Comparison of ENCODE assay signal across 8 mouse cellular contexts in genomic region chr3:89348911-89349868, GRCm38 (mm10). TPM values are rescaled to one million over a fixed set of nuclear protein-coding genes. Genes with fewer than 3 reads are reported as not detected.
DNase-seq lines count a peak whose midpoint lies in the region; ATAC-seq and TF ChIP-seq lines count a peak whose summit lies in the region.

No protein-coding gene starts in this region.

- H3K4me1 ChIP-seq in forebrain, embryonic 10.5 days, result peaks cover 47% of the 10 kb centered on the region
- peaks cover 11% of the 10 kb centered on the region; the same call in 1 of the 2 replicates for H3K4me1 ChIP-seq in limb, embryonic 11.5 days (ENCODE audit: control insufficient read depth, insufficient read depth, low read length)
- H3K4me1 ChIP-seq in midbrain, embryonic 15.5 days, result peaks cover 18% of the 10 kb centered on the region

- no peak for TF ChIP-seq CTCF in layer of hippocampus, adult 2 months (conservative IDR thresholded peaks at IDR 0.05)

- peak overlapping the region; percentile 95 for H3K27ac ChIP-seq in layer of hippocampus, adult 2 months
- peak overlapping the region; percentile 84 for H3K27ac ChIP-seq in forebrain, embryonic 10.5 days
- H3K27ac ChIP-seq in limb, embryonic 11.5 days (replicated peaks; ENCODE audit: low read depth, low read length), result no peak overlapping the region
- peak overlapping the region; percentile 89 for H3K27ac ChIP-seq in midbrain, embryonic 15.5 days

- intact Hi-C loops in heart, postnatal 36 days (cut with DNase I), result loop anchor here (2.0 kb wide), 1 partner anchor 46 kb away; the partner anchor contains the start of gene Zbtb7b

- WGBS in forebrain, embryonic 10.5 days, result under 1% methylated on average over 38 of the region's 38 CpGs
- WGBS in limb, embryonic 11.5 days, result 2% methylated on average over 38 of the region's 38 CpGs
- WGBS in midbrain, embryonic 15.5 days, result under 1% methylated on average over 38 of the region's 38 CpGs

- H3K9ac ChIP-seq in limb, embryonic 11.5 days (ENCODE audit: low read length), result peak overlapping the region; percentile 61
- peak overlapping the region; percentile 68 for H3K9ac ChIP-seq in midbrain, embryonic 15.5 days

- no peak for DNase-seq in layer of hippocampus, adult 2 months (ENCODE audit: low spot score in 2 of 2)
- DNase-seq in layer of hippocampus, adult 9-10 months (ENCODE audit: low spot score), result no peak
- DNase-seq in adrenal gland, postnatal 10 days, result peak; percentile 67
- DNase-seq in forebrain, embryonic 10.5 days (ENCODE audit: extremely low spot score, low spot score), result peak; percentile 30
- DNase-seq in heart, postnatal 36 days, result peak; percentile 71 to 80
- DNase-seq in limb, embryonic 11.5 days (ENCODE audit: low spot score), result peak; percentile 34
- no peak for DNase-seq in layer of hippocampus, postnatal 14 days (ENCODE audit: low spot score in 2 of 2)

- H3K27me3 ChIP-seq in forebrain, embryonic 10.5 days (ENCODE audit: poor library complexity, severe bottlenecking), result peaks cover 76% of the 10 kb centered on the region
- H3K27me3 ChIP-seq in limb, embryonic 11.5 days (ENCODE audit: control insufficient read depth, insufficient read depth, low read length), result 0 out of 2 replicates have a peak, but pooled peaks cover 3% of the 10 kb centered on the region
- H3K27me3 ChIP-seq in midbrain, embryonic 15.5 days (replicated peaks), result peaks cover 8% of the 10 kb centered on the region; the same call in 1 of the 2 replicates

- H3K4me2 ChIP-seq in limb, embryonic 11.5 days (ENCODE audit: low read depth, severe bottlenecking), result peak overlapping the region; percentile 96
- H3K4me2 ChIP-seq in midbrain, embryonic 15.5 days, result peak overlapping the region; percentile 86

- peak; percentile 14; the same call in 1 of the 2 replicates for ATAC-seq in limb, embryonic 11.5 days (ENCODE audit: insufficient number of reproducible peaks, low FRiP score, low TSS enrichment, low read depth)
- peak; percentile 53 for ATAC-seq in midbrain, embryonic 15.5 days (replicated peaks)

- no peaks in the 10 kb centered on the region for H3K9me3 ChIP-seq in forebrain, embryonic 10.5 days
- no peaks in the 10 kb centered on the region for H3K9me3 ChIP-seq in limb, embryonic 11.5 days (ENCODE audit: control insufficient read depth, low read length)
- H3K9me3 ChIP-seq in midbrain, embryonic 15.5 days, result no peaks in the 10 kb centered on the region

- H3K36me3 ChIP-seq in forebrain, embryonic 10.5 days (replicated peaks), result peaks cover 31% of the 10 kb centered on the region
- peaks cover 5% of the 10 kb centered on the region; the same call in 1 of the 2 replicates for H3K36me3 ChIP-seq in limb, embryonic 11.5 days (ENCODE audit: control insufficient read depth, insufficient read depth, low read length)
- H3K36me3 ChIP-seq in midbrain, embryonic 15.5 days (replicated peaks), result no peaks in the 10 kb centered on the region

- peak overlapping the region; percentile 76 for H3K4me3 ChIP-seq in layer of hippocampus, adult 2 months
- peak overlapping the region; percentile 78 for H3K4me3 ChIP-seq in forebrain, embryonic 10.5 days
- peak overlapping the region; percentile 48 for H3K4me3 ChIP-seq in limb, embryonic 11.5 days (ENCODE audit: low read depth, low read length)
- H3K4me3 ChIP-seq in midbrain, embryonic 15.5 days, result peak overlapping the region; percentile 54

RNA-seq across cellular contexts. Expression of gene Adam15, which starts 0.6 kb away (rescaled TPM):
- total RNA-seq in layer of hippocampus, adult 2 months (2021), result 100 to 1,000 TPM; 122 to 127 TPM
- 10 to 100 TPM; 62.8 to 68.9 TPM for total RNA-seq in adrenal gland, postnatal 10 days (2021)
- polyA plus RNA-seq in forebrain, embryonic 10.5 days (2016; fragmentation: Nextera tagmentation; extraction: Ambion mirVana), result 32.1 and 39.5 TPM in 2 replicates
- total RNA-seq in heart, postnatal 36 days (2021), result 10 to 100 TPM; 56.5 to 62.6 TPM
- 17.8 and 21.0 TPM in 2 replicates for polyA plus RNA-seq in limb, embryonic 11.5 days (2014; fragmentation: Nextera tagmentation; extraction: Ambion mirVana)
- polyA plus RNA-seq in midbrain, embryonic 15.5 days (2015; fragmentation: Nextera tagmentation; extraction: Ambion mirVana), result 59.5 and 62.2 TPM in 2 replicates
- total RNA-seq in layer of hippocampus, postnatal 14 days (2021), result 100 to 1,000 TPM; 114 to 115 TPM

RNA-seq across cellular contexts. Expression of gene Efna4, which starts 11.4 kb away (rescaled TPM):
- under 1 TPM; 0.61 to 0.96 TPM for total RNA-seq in layer of hippocampus, adult 2 months (2021)
- 1 to 10 TPM; 1.7 to 2.2 TPM for total RNA-seq in adrenal gland, postnatal 10 days (2021)
- 27.6 and 28.7 TPM in 2 replicates for polyA plus RNA-seq in forebrain, embryonic 10.5 days (2016; fragmentation: Nextera tagmentation; extraction: Ambion mirVana)
- total RNA-seq in heart, postnatal 36 days (2021), result under 1 TPM; 0.19 to 0.22 TPM
- polyA plus RNA-seq in limb, embryonic 11.5 days (2014; fragmentation: Nextera tagmentation; extraction: Ambion mirVana), result 46.9 and 48.9 TPM in 2 replicates
- 4.3 and 5.8 TPM in 2 replicates for polyA plus RNA-seq in midbrain, embryonic 15.5 days (2015; fragmentation: Nextera tagmentation; extraction: Ambion mirVana)
- total RNA-seq in layer of hippocampus, postnatal 14 days (2021), result 1 to 10 TPM; 1.0 to 1.8 TPM

RNA-seq across cellular contexts. Expression of gene Dcst2, which starts 12.6 kb away (rescaled TPM):
- total RNA-seq in layer of hippocampus, adult 2 months (2021), result under 1 TPM; 0.29 to 0.77 TPM
- total RNA-seq in adrenal gland, postnatal 10 days (2021), result under 1 TPM; 0.48 to 0.82 TPM
- polyA plus RNA-seq in forebrain, embryonic 10.5 days (2016; fragmentation: Nextera tagmentation; extraction: Ambion mirVana), result 0.06 and 0.16 TPM in 2 replicates
- total RNA-seq in heart, postnatal 36 days (2021), result not detected
- 0.23 and 0.28 TPM in 2 replicates for polyA plus RNA-seq in limb, embryonic 11.5 days (2014; fragmentation: Nextera tagmentation; extraction: Ambion mirVana)
- polyA plus RNA-seq in midbrain, embryonic 15.5 days (2015; fragmentation: Nextera tagmentation; extraction: Ambion mirVana), result 0.14 and 0.17 TPM in 2 replicates
- under 1 TPM; 0.41 to 0.76 TPM for total RNA-seq in layer of hippocampus, postnatal 14 days (2021)

RNA-seq across cellular contexts. Expression of gene Dcst1, which starts 15.9 kb away (rescaled TPM):
- total RNA-seq in layer of hippocampus, adult 2 months (2021), result not detected
- under 1 TPM in 1 of 2 experiments, not detected in 1; 0.45 TPM for total RNA-seq in adrenal gland, postnatal 10 days (2021)
- polyA plus RNA-seq in forebrain, embryonic 10.5 days (2016; fragmentation: Nextera tagmentation; extraction: Ambion mirVana), result 0.23 TPM in 1 of 2 replicates, not detected in the other
- total RNA-seq in heart, postnatal 36 days (2021), result not detected
- polyA plus RNA-seq in limb, embryonic 11.5 days (2014; fragmentation: Nextera tagmentation; extraction: Ambion mirVana), result 0.37 and 0.44 TPM in 2 replicates
- 0.89 and 0.99 TPM in 2 replicates for polyA plus RNA-seq in midbrain, embryonic 15.5 days (2015; fragmentation: Nextera tagmentation; extraction: Ambion mirVana)
- total RNA-seq in layer of hippocampus, postnatal 14 days (2021), result under 1 TPM in 1 of 2 experiments, not detected in 1; 0.21 TPM

RNA-seq across cellular contexts. Expression of gene Efna3, which starts 26.4 kb away (rescaled TPM):
- total RNA-seq in layer of hippocampus, adult 2 months (2021), result 10 to 100 TPM; 65.5 to 76.3 TPM
- total RNA-seq in adrenal gland, postnatal 10 days (2021), result under 1 TPM; 0.51 to 0.73 TPM
- polyA plus RNA-seq in forebrain, embryonic 10.5 days (2016; fragmentation: Nextera tagmentation; extraction: Ambion mirVana), result 3.0 and 4.0 TPM in 2 replicates
- total RNA-seq in heart, postnatal 36 days (2021), result not detected
- polyA plus RNA-seq in limb, embryonic 11.5 days (2014; fragmentation: Nextera tagmentation; extraction: Ambion mirVana), result 13.9 and 19.3 TPM in 2 replicates
- 40.5 and 43.0 TPM in 2 replicates for polyA plus RNA-seq in midbrain, embryonic 15.5 days (2015; fragmentation: Nextera tagmentation; extraction: Ambion mirVana)
- 10 to 100 TPM; 57.8 to 62.7 TPM for total RNA-seq in layer of hippocampus, postnatal 14 days (2021)

Comparison
In these comparisons a context has a peak if more than half of its experiments do, and no peak if none do; other contexts are left out.
1. DNase-seq: peak in adrenal gland, postnatal 10 days (single experiment), forebrain, embryonic 10.5 days (single experiment), heart, postnatal 36 days (2 of 2) and limb, embryonic 11.5 days (single experiment); none in layer of hippocampus, adult 2 months (0 of 2), layer of hippocampus, adult 9-10 months (single experiment) and layer of hippocampus, postnatal 14 days (0 of 2).
2. Peak in every context shown above with its lines, with median percentiles within 50 percentile points of each other: H3K4me3 ChIP-seq.